In the genomic region with DNA sequence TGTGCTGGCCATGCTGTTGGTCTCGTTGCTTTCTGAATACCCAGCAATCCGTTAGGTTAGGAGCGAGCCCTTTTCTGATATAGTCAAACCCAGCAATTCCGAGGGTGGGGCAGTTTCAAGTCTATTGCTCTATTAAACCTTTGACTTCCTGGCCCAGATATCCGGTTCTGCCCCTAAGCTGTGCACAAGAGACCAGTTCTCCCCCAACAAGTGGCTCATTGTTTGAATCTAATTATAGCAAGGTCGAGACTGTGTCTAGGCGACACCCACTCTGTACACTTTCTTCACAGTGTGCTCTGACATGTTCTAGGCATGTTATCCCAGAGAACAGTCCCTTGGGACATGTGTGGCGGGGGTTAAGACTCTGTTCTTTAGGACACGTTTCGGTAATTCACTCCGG, we compare ENCODE assay signal across 20 mouse cellular contexts.
DNase-seq lines count a peak whose midpoint lies in the region; ATAC-seq and TF ChIP-seq lines count a peak whose summit lies in the region.
"Had no signal": no experiment of that assay in that cellular context is flagged by ENCODE, and none has a peak within 500 bp of the region (broad histone marks: within the 10 kb centered on the region; RNA-seq: fewer than 3 reads in every experiment).

No protein-coding gene starts in this region.

- no peak overlapping the region for H3K9ac ChIP-seq in kidney, embryonic 15.5 days
- H3K9ac ChIP-seq in intestine, postnatal 0 days (ENCODE audit: low read depth, low read length), result no peak overlapping the region
- H3K9ac ChIP-seq: forebrain, embryonic 13.5 days; hindbrain, embryonic 13.5 days; liver, embryonic 12.5 days had no signal

- H3K36me3 ChIP-seq in kidney, embryonic 15.5 days, result peaks cover 80% of the 10 kb centered on the region
- H3K36me3 ChIP-seq in intestine, postnatal 0 days (ENCODE audit: control insufficient read depth, insufficient read depth), result peaks cover 16% of the 10 kb centered on the region; the same call in 1 of the 2 replicates

- no peak overlapping the region for H3K4me2 ChIP-seq in kidney, embryonic 15.5 days
- no peak overlapping the region for H3K4me2 ChIP-seq in intestine, postnatal 0 days (replicated peaks; ENCODE audit: low read depth)
- H3K4me2 ChIP-seq: forebrain, embryonic 13.5 days; hindbrain, embryonic 13.5 days; liver, embryonic 12.5 days had no signal

- no peaks in the 10 kb centered on the region for H3K4me1 ChIP-seq in kidney, embryonic 15.5 days
- H3K4me1 ChIP-seq in intestine, postnatal 0 days (replicated peaks; ENCODE audit: control insufficient read depth, insufficient read depth, low read length), result no peaks in the 10 kb centered on the region
- H3K4me1 ChIP-seq: forebrain, embryonic 13.5 days; hindbrain, embryonic 13.5 days had no signal

- 77% methylated on average over 11 of the region's 11 CpGs for WGBS in kidney, embryonic 15.5 days
- 57% methylated on average over 11 of the region's 11 CpGs for WGBS in intestine, postnatal 0 days

- ATAC-seq in kidney, embryonic 15.5 days (replicated peaks; ENCODE audit: low FRiP score), result no peak
- peak; percentile 41 for ATAC-seq in intestine, postnatal 0 days
- ATAC-seq: forebrain, embryonic 13.5 days; liver, embryonic 12.5 days; Patski had no signal

- peak overlapping the region; percentile 48 for H3K4me3 ChIP-seq in gastrocnemius, adult 2 months
- no peak overlapping the region for H3K4me3 ChIP-seq in kidney, embryonic 15.5 days (replicated peaks)
- no peak overlapping the region for H3K4me3 ChIP-seq in intestine, postnatal 0 days (ENCODE audit: low read depth, low read length)
- no peak overlapping the region for H3K4me3 ChIP-seq in left cerebral cortex, adult 2 months
- H3K4me3 ChIP-seq: forebrain, embryonic 13.5 days; hindbrain, embryonic 13.5 days; liver, embryonic 12.5 days; myocyte had no signal

- no peaks in the 10 kb centered on the region for H3K27me3 ChIP-seq in kidney, embryonic 15.5 days
- H3K27me3 ChIP-seq in intestine, postnatal 0 days (replicated peaks; ENCODE audit: control insufficient read depth, insufficient read depth, low read length), result no peaks in the 10 kb centered on the region
- H3K27me3 ChIP-seq: CH12.LX; forebrain, embryonic 13.5 days; hindbrain, embryonic 13.5 days; liver, embryonic 12.5 days; Patski had no signal

- DNase-seq in gastrocnemius, adult 2 months, result no peak
- no peak for DNase-seq in gastrocnemius, postnatal 14 days
- no peak for DNase-seq in kidney, adult 11 months
- DNase-seq in forelimb bud, embryonic 11.5 days (ENCODE audit: low read depth, low spot score), result peak; percentile 20
- DNase-seq in adrenal gland, postnatal 4 days (ENCODE audit: low spot score in 2 of 2), result no peak
- DNase-seq in left cerebral cortex, adult 2 months (ENCODE audit: extremely low spot score in 1 of 2, low spot score in 2 of 2), result no peak
- DNase-seq: cerebellum, adult 9-11 months; kidney, adult 18-20 months; kidney, postnatal 36 days; midbrain, embryonic 14.5 days; retina, postnatal 1 day; thymus, adult 2 months had no signal

- H3K9me3 ChIP-seq in kidney, embryonic 15.5 days (replicated peaks), result no peaks in the 10 kb centered on the region
- H3K9me3 ChIP-seq in intestine, postnatal 0 days (ENCODE audit: control insufficient read depth), result no peaks in the 10 kb centered on the region
- H3K9me3 ChIP-seq: forebrain, embryonic 13.5 days; hindbrain, embryonic 13.5 days; liver, embryonic 12.5 days had no signal

- TF ChIP-seq CTCF in gastrocnemius, adult 2 months (IDR thresholded peaks at IDR 0.05), result no peak
- TF ChIP-seq CTCF in intestine, postnatal 0 days (IDR thresholded peaks at IDR 0.05; ENCODE audit: low read depth), result no peak
- no peak for TF ChIP-seq CTCF in left cerebral cortex, adult 2 months (IDR thresholded peaks at IDR 0.05)

- H3K27ac ChIP-seq in gastrocnemius, adult 2 months, result peak overlapping the region; percentile 58
- 0 out of 2 replicates have a peak overlapping the region, but pooled peaks have one; percentile 20 for H3K27ac ChIP-seq in kidney, embryonic 15.5 days
- H3K27ac ChIP-seq in intestine, postnatal 0 days (ENCODE audit: low read depth, low read length), result no peak overlapping the region
- no peak overlapping the region for H3K27ac ChIP-seq in left cerebral cortex, adult 2 months
- H3K27ac ChIP-seq: forebrain, embryonic 13.5 days; hindbrain, embryonic 13.5 days; liver, embryonic 12.5 days had no signal

- intact Hi-C loops in gastrocnemius, adult 2 months (cut with DNase I), result no loop called here
- intact Hi-C loops in gastrocnemius, postnatal 14 days (cut with DNase I; ENCODE audit: low total_unique reads), result no loop called here
- intact Hi-C loops in left cerebral cortex, adult 2 months (cut with DNase I), result no loop called here

Comparison
In these comparisons a context has a peak if more than half of its experiments do, and no peak if none do; other contexts are left out.
1. H3K27ac ChIP-seq: peak in gastrocnemius, adult 2 months (single experiment) and kidney, embryonic 15.5 days (single experiment); none in intestine, postnatal 0 days (single experiment) and left cerebral cortex, adult 2 months (single experiment).